Mouse (Mus musculus) forebrain, embryonic 11.5 days (tissue): Measurements from ENCODE around the gene Catsper3. TPM values are rescaled to one million over a fixed set of nuclear protein-coding genes. Genes with fewer than 3 reads are reported as not detected.

Source experiments
- ATAC-seq: fragments of 200-750 bp; cut with Nextera tagmentation; replicated peaks from 2 replicates; pipeline ENCODE4 v1.8.0; 2017; ENCODE audit warnings: moderate TSS enrichment; ENCODE audit not compliant: low FRiP score
- DNase-seq: peaks from one replicate; pipeline ENCODE4 v3.0.0-alpha.2; 2017; ENCODE audit warnings: low spot score
- H3K27ac ChIP-seq: fragments of 300-500 bp; sonication (generic); 2 replicates; pipeline ENCODE4 v1.5.1; 2014; ENCODE audit warnings: low read depth, low read length
- H3K27me3 ChIP-seq: fragments of 300-500 bp; sonication (generic); 2 replicates; pipeline ENCODE4 v1.6.1; 2014; ENCODE audit warnings: mild to moderate bottlenecking, low read length, mixed read lengths; ENCODE audit not compliant: control insufficient read depth, insufficient read depth
- H3K36me3 ChIP-seq: fragments of 300-500 bp; sonication (generic); 2 replicates; pipeline ENCODE4 v1.6.1; 2014; ENCODE audit warnings: mild to moderate bottlenecking, low read length, moderate library complexity, mixed read lengths; ENCODE audit not compliant: control insufficient read depth, insufficient read depth
- H3K4me1 ChIP-seq: fragments of 300-500 bp; sonication (generic); replicated peaks from 2 replicates; pipeline ENCODE4 v1.6.1; 2014; ENCODE audit warnings: low read length, mixed read lengths; ENCODE audit not compliant: control insufficient read depth, insufficient read depth
- H3K4me2 ChIP-seq: fragments of 300-500 bp; sonication (generic); 2 replicates; pipeline ENCODE4 v1.6.1; 2014; ENCODE audit warnings: low read depth, mild to moderate bottlenecking, low read length, moderate library complexity, mixed read lengths; ENCODE audit not compliant: severe bottlenecking
- H3K4me3 ChIP-seq: fragments of 300-500 bp; sonication (generic); 2 replicates; pipeline ENCODE4 v1.5.1; 2014; ENCODE audit warnings: low read depth, low read length
- H3K9ac ChIP-seq: fragments of 300-500 bp; sonication (generic); 2 replicates; pipeline ENCODE4 v1.6.1; 2014; ENCODE audit warnings: low read length
- H3K9me3 ChIP-seq: fragments of 300-500 bp; sonication (generic); 2 replicates; pipeline ENCODE4 v1.6.1; 2016; ENCODE audit warnings: low read length, mixed read lengths; ENCODE audit not compliant: control insufficient read depth
- WGBS: fragments of 180-500 bp; shearing (Covaris S2); extraction: QIAGEN DNeasy Blood & Tissue Kit; methylation state at CpG from one replicate; pipeline ENCODE4 v1.1.7; 2014; 5-methylcytosine and 5-hydroxymethylcytosine counted together
- polyA plus RNA-seq: library from polyadenylated mRNA; unstranded; fragments of >200 nt; fragmentation: Nextera tagmentation; extraction: Ambion mirVana; gene quantifications from 2 replicates; pipeline ENCODE4 v1.2.1, GENCODE M21; 2014

Gene Catsper3
- polyA plus RNA-seq, 1 experiment from 2014 or later = not detected

DNA sequence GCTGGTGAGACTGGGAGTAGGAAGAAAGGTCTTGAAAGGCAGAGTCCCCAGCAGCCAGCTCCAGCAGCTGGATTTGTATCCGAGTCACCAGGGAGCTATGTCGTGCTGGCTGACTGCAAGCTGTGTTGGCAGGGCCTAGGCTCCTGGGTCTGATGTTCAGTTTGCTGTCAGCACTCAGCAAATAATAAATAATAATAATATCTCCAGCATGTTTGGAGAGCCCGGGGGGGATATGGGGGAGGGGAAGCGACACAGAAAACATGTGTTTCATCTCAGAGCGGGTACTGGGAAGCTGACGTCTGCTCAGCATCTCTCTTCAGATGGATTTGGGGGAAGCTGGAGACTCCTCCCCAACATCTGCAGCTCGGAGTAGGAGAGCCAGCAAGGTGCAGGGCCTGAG lies 71.4 kb downstream of the Catsper3 start:
- no peak overlapping the region for H3K4me2 ChIP-seq
- H3K9ac ChIP-seq = no peak overlapping the region
- H3K27me3 ChIP-seq = no peaks in the 10 kb centered on the region
- H3K36me3 ChIP-seq = no peaks in the 10 kb centered on the region
- DNase-seq = no peak
- no peak overlapping the region for H3K27ac ChIP-seq
- 75% methylated on average over 7 of the region's 7 CpGs for WGBS
- H3K9me3 ChIP-seq = no peaks in the 10 kb centered on the region
- H3K4me1 ChIP-seq = peaks cover 11% of the 10 kb centered on the region
- H3K4me3 ChIP-seq = no peak overlapping the region
- ATAC-seq = no peak

DNA sequence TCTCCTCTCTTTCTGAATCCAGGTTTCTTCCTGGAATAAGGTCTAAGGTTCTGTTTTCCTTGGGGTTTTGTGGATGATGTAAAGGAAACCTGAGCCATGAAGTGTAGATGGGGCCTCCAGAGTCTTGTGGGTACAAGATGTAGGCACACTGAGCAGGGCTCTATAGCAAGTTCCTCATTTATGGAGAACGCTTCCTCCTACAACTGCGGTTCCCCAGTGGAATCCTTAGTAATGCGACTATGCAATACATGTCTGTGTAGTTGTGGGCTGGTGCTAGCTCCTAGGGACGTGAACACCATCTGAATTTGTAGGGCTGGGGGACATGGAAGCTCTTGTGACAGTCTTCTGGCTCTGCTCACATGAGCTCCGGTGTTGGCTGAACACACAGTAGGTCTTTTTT lies 74.1 kb downstream of the Catsper3 start:
- peaks cover 11% of the 10 kb centered on the region for H3K4me1 ChIP-seq
- no peak for ATAC-seq
- no peak overlapping the region for H3K4me2 ChIP-seq
- H3K9ac ChIP-seq = no peak overlapping the region
- 93% methylated on average over 5 of the region's 5 CpGs for WGBS
- no peaks in the 10 kb centered on the region for H3K36me3 ChIP-seq
- H3K27ac ChIP-seq = no peak overlapping the region
- H3K9me3 ChIP-seq = no peaks in the 10 kb centered on the region
- H3K4me3 ChIP-seq = no peak overlapping the region
- no peaks in the 10 kb centered on the region for H3K27me3 ChIP-seq
- no peak for DNase-seq

Other genes with a start within 250 kb of the Catsper3 start
- gene Ddx41, start 247.9 kb upstream of the Catsper3 start, polyA plus RNA-seq = 79.3 and 79.5 TPM in 2 replicates
- gene Fam193b, start 213.4 kb upstream of the Catsper3 start, polyA plus RNA-seq = 55.8 and 58.0 TPM in 2 replicates
- gene Tmed9, start 210.8 kb upstream of the Catsper3 start, polyA plus RNA-seq = 51.4 and 56.5 TPM in 2 replicates
- 24.5 and 25.6 TPM in 2 replicates for gene B4galt7, start 184.7 kb upstream of the Catsper3 start, polyA plus RNA-seq
- 65.4 and 69.7 TPM in 2 replicates for gene Caml, start 161.6 kb upstream of the Catsper3 start, polyA plus RNA-seq
- 56.8 and 58.2 TPM in 2 replicates for gene Ddx46, start 149.5 kb upstream of the Catsper3 start, polyA plus RNA-seq
- 68.4 and 74.3 TPM in 2 replicates for gene B230219D22Rik, start 91.4 kb upstream of the Catsper3 start, polyA plus RNA-seq
- gene Txndc15, start 69.9 kb upstream of the Catsper3 start, polyA plus RNA-seq = 83.3 and 84.1 TPM in 2 replicates
- gene Pcbd2, start 57.2 kb upstream of the Catsper3 start, polyA plus RNA-seq = 25.8 and 32.9 TPM in 2 replicates
- 0.76 and 0.99 TPM in 2 replicates for gene Pitx1, start 51.6 kb downstream of the Catsper3 start, polyA plus RNA-seq